Comparison of ENCODE assay signal across 8 mouse cellular contexts in the genomic region with DNA sequence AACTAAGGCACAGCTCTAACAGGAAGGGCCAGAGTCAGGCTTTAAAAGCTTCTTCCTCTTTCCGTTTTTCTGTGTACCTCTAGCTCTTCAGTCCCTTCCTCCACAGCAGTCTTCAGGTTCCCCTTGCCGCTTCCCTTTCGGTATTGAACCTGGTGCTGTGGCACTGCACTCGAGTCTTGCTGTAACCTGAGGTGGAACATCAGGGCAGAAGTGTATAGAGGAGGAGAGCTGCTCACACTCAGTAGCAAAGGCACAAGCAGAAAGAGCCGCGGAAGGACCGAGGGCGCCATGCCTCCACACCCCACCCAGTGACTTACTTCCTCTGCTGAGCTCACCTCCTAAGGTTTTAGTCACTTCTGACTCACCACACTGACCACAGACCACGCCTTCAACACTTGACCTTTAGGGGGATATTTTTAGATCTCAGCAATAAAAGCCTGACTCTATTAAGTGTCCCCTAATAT. TPM values are rescaled to one million over a fixed set of nuclear protein-coding genes. Genes with fewer than 3 reads are reported as not detected.
DNase-seq lines count a peak whose midpoint lies in the region; ATAC-seq lines count a peak whose summit lies in the region.

A gene (minus strand): TSS at position 321 of the 464 bp plus-strand sequence.

- peak; percentile 14 for DNase-seq in gastrocnemius, adult 18-20 months (ENCODE audit: low spot score)
- no peak for DNase-seq in gastrocnemius, postnatal 25 days
- DNase-seq in adipocyte (ENCODE audit: low spot score): peak; percentile 75
- DNase-seq in heart, adult 18-20 months: peak; percentile 30 to 48
- no peak for DNase-seq in layer of hippocampus, postnatal 14 days (ENCODE audit: low spot score in 2 of 2)
- DNase-seq in lung, postnatal 14 days: peak; percentile 12
- peak; percentile 50 to 60 for DNase-seq in spleen, adult 18-20 months

- ATAC-seq in erythroblast, adult 5-6 weeks (replicated peaks; ENCODE audit: low FRiP score, poor library complexity, severe bottlenecking): no peak

RNA-seq across cellular contexts. Expression of the gene that starts here (rescaled TPM):
- total RNA-seq in gastrocnemius, adult 18-20 months (2021): 1 to 10 TPM; 2.8 to 2.9 TPM
- total RNA-seq in gastrocnemius, postnatal 25 days (2021): 1 to 10 TPM; 5.4 to 5.5 TPM
- total RNA-seq in heart, adult 18-20 months (2021): 1 to 10 TPM; 5.5 to 7.7 TPM
- 100 to 1,000 TPM; 218 to 229 TPM for total RNA-seq in layer of hippocampus, postnatal 14 days (2021)
- 0.63 TPM in 1 of 2 replicates, not detected in the other for total RNA-seq in erythroblast, adult 5-6 weeks (2015; ENCODE audit: low replicate concordance)
- 0.56 and 0.60 TPM in 2 replicates for total RNA-seq in erythroblast, adult 5-6 weeks (2017; ENCODE audit: low replicate concordance)

Comparison
In these comparisons a context has a peak if more than half of its experiments do, and no peak if none do; other contexts are left out.
1. RNA of the gene that starts here (total RNA-seq): 218 to 229 TPM in layer of hippocampus, postnatal 14 days; 5.5 to 7.7 TPM in heart, adult 18-20 months, 5.4 to 5.5 TPM in gastrocnemius, postnatal 25 days, 2.8 to 2.9 TPM in gastrocnemius, adult 18-20 months and 0.56 to 0.63 TPM in erythroblast, adult 5-6 weeks; every median in the first group is over 10 times any median in the second.
2. DNase-seq: peak in gastrocnemius, adult 18-20 months (single experiment), adipocyte (single experiment), heart, adult 18-20 months (2 of 2), lung, postnatal 14 days (single experiment) and spleen, adult 18-20 months (2 of 2); none in gastrocnemius, postnatal 25 days (single experiment) and layer of hippocampus, postnatal 14 days (0 of 2).